Mouse (Mus musculus) myocyte (in vitro differentiated cells): ENCODE measurements around the gene Col6a6.

ENCODE experiments used
- CEBPB ChIP-seq: IDR thresholded peaks from 2 replicates; pipeline ENCODE4 v1.6.1; 2011; ENCODE audit warnings: mild to moderate bottlenecking, moderate library complexity; ENCODE audit not compliant: poor library complexity, insufficient read depth, severe bottlenecking
- MYOD1 ChIP-seq, 3 experiments: IDR thresholded peaks; one replicate each; pipeline ENCODE4 v1.6.1; 2011; ENCODE audit warnings: control low read depth in 2 of 3, low read depth in 2 of 3, mild to moderate bottlenecking in 2 of 3, moderate library complexity in 1 of 3; ENCODE audit not compliant: insufficient read length in 2 of 3, control insufficient read depth in 1 of 3
- MYOG ChIP-seq, 3 experiments: IDR thresholded peaks; one replicate each; pipeline ENCODE4 v1.6.1; 2011; ENCODE audit warnings: control low read depth in 2 of 3, low read depth in 2 of 3, mild to moderate bottlenecking in 2 of 3; ENCODE audit not compliant: insufficient read length in 2 of 3, control insufficient read depth in 1 of 3, insufficient read depth in 1 of 3
- POLR2A ChIP-seq: IDR thresholded peaks from one replicate; pipeline ENCODE4 v1.6.1; 2011; ENCODE audit warnings: low read depth, mild to moderate bottlenecking, control low read depth, moderate library complexity; ENCODE audit not compliant: insufficient read length
- POLR2AphosphoS2 ChIP-seq: IDR thresholded peaks from one replicate; pipeline ENCODE4 v1.6.1; 2011; ENCODE audit warnings: low read depth, control low read depth; ENCODE audit not compliant: insufficient read length
- REST ChIP-seq: IDR thresholded peaks from one replicate; pipeline ENCODE4 v1.6.1; 2011; ENCODE audit warnings: mild to moderate bottlenecking, control low read depth, moderate library complexity; ENCODE audit not compliant: insufficient read depth, insufficient read length
- TCF12 ChIP-seq: IDR thresholded peaks from one replicate; pipeline ENCODE4 v1.6.1; 2011; ENCODE audit warnings: mild to moderate bottlenecking, control low read depth; ENCODE audit not compliant: poor library complexity, insufficient read depth, severe bottlenecking

DNA sequence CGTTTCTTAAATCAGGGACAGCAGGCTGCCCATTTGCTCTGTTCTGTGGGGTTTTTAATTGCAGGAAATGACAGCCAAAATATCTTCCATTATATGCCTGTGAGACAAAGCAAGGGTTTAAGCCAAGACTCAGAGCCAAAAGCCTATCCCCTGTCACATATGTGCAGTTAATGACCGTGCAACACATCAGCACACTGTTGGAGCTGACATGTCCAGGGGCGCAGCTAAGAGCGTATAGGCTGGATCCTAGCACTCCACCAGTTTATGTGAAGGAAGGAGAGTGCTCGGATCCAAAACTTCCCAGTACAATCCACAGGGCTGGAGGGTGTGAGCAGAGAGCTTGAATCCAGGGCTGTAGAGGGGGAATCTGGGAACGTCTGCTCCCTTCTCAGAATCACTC, 127.3 kb downstream of the Col6a6 start:
- TF ChIP-seq TCF12 = no peak
- TF ChIP-seq MYOG (IDR thresholded peaks at IDR 0.05; ENCODE audit: control insufficient read depth in 1 of 3, insufficient read depth in 1 of 3, insufficient read length in 2 of 3, low read depth in 2 of 3) = no peak
- TF ChIP-seq REST = no peak
- no peak for TF ChIP-seq POLR2A
- TF ChIP-seq POLR2AphosphoS2 = no peak
- TF ChIP-seq MYOD1 (IDR thresholded peaks at IDR 0.05; ENCODE audit: control insufficient read depth in 1 of 3, insufficient read length in 2 of 3, low read depth in 2 of 3) = no peak
- no peak for TF ChIP-seq CEBPB
